Mouse (Mus musculus) limb, embryonic 12.5 days (tissue): ENCODE data around the gene Scai. TPM values are rescaled to one million over a fixed set of nuclear protein-coding genes. Genes with fewer than 3 reads are reported as not detected.

ENCODE experiments used
- ATAC-seq: fragments of 200-750 bp; cut with Nextera tagmentation; 2 replicates; pipeline ENCODE4 v1.8.0; 2017; ENCODE audit warnings: low read depth, moderate TSS enrichment; ENCODE audit not compliant: insufficient number of reproducible peaks, insufficient read depth, low FRiP score, low TSS enrichment
- H3K27ac ChIP-seq: fragments of 300-500 bp; sonication (generic); 2 replicates; pipeline ENCODE4 v1.5.1; 2016; ENCODE audit warnings: mild to moderate bottlenecking, moderate library complexity
- H3K27me3 ChIP-seq: fragments of 300-500 bp; sonication (generic); 2 replicates; pipeline ENCODE4 v1.6.1; 2016; ENCODE audit warnings: mild to moderate bottlenecking, moderate library complexity
- H3K36me3 ChIP-seq: fragments of 300-500 bp; sonication (generic); 2 replicates; pipeline ENCODE4 v1.6.1; 2016; ENCODE audit warnings: mild to moderate bottlenecking, moderate library complexity
- H3K4me1 ChIP-seq: fragments of 300-500 bp; sonication (generic); replicated peaks from 2 replicates; pipeline ENCODE4 v1.6.1; 2016
- H3K4me2 ChIP-seq: fragments of 300-500 bp; sonication (generic); 2 replicates; pipeline ENCODE4 v1.6.1; 2016; ENCODE audit warnings: mild to moderate bottlenecking, moderate library complexity
- H3K4me3 ChIP-seq: fragments of 300-500 bp; sonication (generic); replicated peaks from 2 replicates; pipeline ENCODE4 v1.5.1; 2016; ENCODE audit warnings: mild to moderate bottlenecking
- H3K9ac ChIP-seq: fragments of 300-500 bp; sonication (generic); replicated peaks from 2 replicates; pipeline ENCODE4 v1.6.1; 2016; ENCODE audit warnings: mild to moderate bottlenecking, moderate library complexity
- H3K9me3 ChIP-seq: fragments of 300-500 bp; sonication (generic); 2 replicates; pipeline ENCODE4 v1.6.1; 2016; ENCODE audit warnings: mild to moderate bottlenecking, moderate library complexity
- WGBS: fragments of 180-500 bp; shearing (Covaris S2); methylation state at CpG from one replicate; pipeline ENCODE4 v1.1.7; 2016; 5-methylcytosine and 5-hydroxymethylcytosine counted together
- polyA plus RNA-seq: library from polyadenylated mRNA; unstranded; fragments of >200 nt; fragmentation: Nextera tagmentation; extraction: Ambion mirVana; gene quantifications from 2 replicates; pipeline ENCODE4 v1.2.1, GENCODE M21; 2016

Scai gene
- polyA plus RNA-seq, 1 experiment from 2014 or later = 19.9 TPM

DNA sequence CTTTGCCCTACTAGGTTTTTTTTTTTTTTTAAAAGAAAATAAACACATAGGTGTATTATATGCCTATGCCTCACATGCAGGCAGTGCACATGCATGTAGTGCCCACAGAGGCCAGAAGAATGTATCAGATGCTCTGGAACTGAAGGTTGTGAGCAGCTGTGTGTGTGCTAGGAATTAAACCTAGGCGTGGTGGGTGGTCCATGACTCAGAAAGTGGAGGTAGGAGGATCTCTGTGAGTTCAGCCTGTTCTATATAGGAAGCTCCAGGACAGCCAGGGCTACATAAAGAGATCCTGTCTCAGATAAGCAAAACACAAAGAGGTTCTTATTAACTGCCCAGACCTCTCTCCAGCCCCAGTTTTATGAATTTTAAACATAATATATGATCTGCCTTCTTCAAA lies 121.4 kb downstream of the Scai start:
- 75% methylated on average over 1 of the region's 1 CpGs for WGBS
- Histone ChIP-seq H3K4me2 (no peak overlapping the region), H3K4me3 (no peak overlapping the region), H3K9ac (no peak overlapping the region), H3K9me3 (no peaks in the 10 kb centered on the region), H3K36me3 (peaks cover 3% of the 10 kb centered on the region; the same call in 1 of the 2 replicates), H3K27ac (no peak overlapping the region), H3K4me1 (peaks cover 7% of the 10 kb centered on the region), H3K27me3 (no peaks in the 10 kb centered on the region)
- ATAC-seq = no peak

DNA sequence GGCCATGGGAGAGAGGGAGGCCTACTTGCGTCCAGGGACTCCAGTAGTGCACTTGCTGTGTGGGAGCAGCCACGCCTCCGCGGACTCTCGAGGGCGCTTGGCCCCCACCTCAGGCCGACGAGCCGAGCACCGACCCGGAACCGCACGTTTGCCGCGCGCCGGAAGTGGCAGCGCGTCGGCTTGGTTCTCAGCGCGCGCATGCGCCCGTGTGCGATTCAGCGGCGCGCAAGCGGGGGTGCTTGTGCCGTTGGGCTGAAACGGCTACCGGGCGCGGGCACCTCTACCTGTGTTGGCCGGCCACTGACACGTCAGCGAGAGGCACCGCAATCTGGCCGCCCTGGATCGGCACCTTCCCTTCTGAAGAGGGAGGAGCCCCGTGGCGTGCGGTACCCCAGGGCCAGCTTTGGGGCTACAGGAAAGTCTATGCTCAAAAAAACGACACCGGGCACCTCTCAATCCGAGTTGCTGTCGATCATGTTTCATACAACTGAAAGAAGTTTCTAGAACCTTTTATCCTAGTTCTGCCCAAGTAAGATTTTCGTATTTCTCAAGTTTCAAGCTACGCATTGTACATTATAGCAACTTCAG lies 125.0 kb downstream of the Scai start, which contains the start of gene Golga1:
Gene Golga1 (minus strand): TSS at position 142 of the 588 bp plus-strand sequence.
- peak; percentile 98 for ATAC-seq
- peak within 1 kb of the TSS; percentile 66 for H3K4me2 ChIP-seq
- H3K27ac ChIP-seq = peak within 1 kb of the TSS; percentile 95
- no peaks in the 10 kb centered on the region for H3K27me3 ChIP-seq
- H3K36me3 ChIP-seq = peaks cover 27% of the 10 kb centered on the region
- peak within 1 kb of the TSS; percentile 89 for H3K9ac ChIP-seq
- peaks cover 8% of the 10 kb centered on the region for H3K4me1 ChIP-seq
- H3K9me3 ChIP-seq = no peaks in the 10 kb centered on the region
- H3K4me3 ChIP-seq = peak within 1 kb of the TSS; percentile 84
- WGBS = under 1% methylated on average over 50 of the region's 50 CpGs

DNA sequence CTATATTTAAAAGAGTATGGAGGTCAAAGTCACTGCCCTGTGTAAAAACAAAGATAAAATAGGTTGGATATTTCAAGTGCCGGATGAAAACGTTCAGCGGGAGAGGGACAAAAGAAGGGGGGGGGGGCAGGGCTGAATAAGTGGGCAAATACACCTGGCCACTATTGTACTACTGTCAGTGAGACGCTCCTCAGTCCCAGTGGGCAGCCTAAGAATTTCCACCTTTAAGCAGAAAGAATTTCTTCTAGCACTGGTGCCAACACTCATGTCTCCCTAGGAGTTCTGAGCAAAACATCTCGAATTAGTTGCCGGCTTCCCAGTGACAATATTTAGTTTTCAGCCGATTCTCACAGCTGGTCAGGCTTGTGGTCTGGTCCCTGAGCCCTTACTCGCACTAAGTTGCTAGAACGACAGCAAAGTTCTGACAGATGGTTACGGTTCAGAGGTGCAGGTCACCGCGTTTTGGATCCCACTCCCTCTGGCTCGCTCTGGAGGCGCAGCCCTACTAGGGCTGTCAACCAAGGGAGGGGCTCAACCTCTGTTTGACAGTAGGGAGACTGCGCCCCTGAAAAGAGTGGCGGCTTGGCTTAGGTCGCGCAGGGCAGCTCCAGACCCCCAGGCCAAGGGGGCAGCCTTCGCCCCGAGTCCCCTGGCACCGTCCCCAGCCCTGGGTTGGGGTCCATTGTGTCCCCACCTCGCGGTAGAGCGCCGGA lies 125.7 kb downstream of the Scai start:
- H3K9me3 ChIP-seq = no peaks in the 10 kb centered on the region
- no peaks in the 10 kb centered on the region for H3K27me3 ChIP-seq
- peak overlapping the region; percentile 89 for H3K9ac ChIP-seq
- H3K4me2 ChIP-seq = peak overlapping the region; percentile 66
- WGBS = 8% methylated on average over 25 of the region's 25 CpGs
- H3K4me1 ChIP-seq = peaks cover 8% of the 10 kb centered on the region
- peak; percentile 88 for ATAC-seq
- H3K4me3 ChIP-seq = peak overlapping the region; percentile 84
- H3K27ac ChIP-seq = peak overlapping the region; percentile 95
- H3K36me3 ChIP-seq = peaks cover 33% of the 10 kb centered on the region

DNA sequence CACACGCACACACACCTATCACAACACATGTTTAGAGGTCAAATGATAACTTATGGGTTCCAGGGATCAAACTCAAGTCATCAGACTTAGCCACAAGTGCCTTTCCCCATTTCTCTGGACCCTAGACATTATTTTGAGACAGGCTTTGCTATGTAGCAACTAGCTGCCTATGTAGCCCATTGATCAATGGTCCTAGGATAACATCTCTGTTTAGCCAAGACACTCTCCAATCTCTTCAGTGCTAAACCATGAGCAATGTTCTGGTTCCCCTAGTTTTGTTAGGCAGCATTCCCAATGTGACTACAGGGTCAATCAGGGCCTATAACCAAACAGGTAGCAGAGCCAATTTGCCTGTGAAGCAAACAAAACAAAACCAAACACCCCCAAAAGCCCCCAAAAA lies 142.0 kb downstream of the Scai start:
- no peak overlapping the region for H3K9ac ChIP-seq
- no peak overlapping the region for H3K4me3 ChIP-seq
- no peak overlapping the region for H3K4me2 ChIP-seq
- no peaks in the 10 kb centered on the region for H3K27me3 ChIP-seq
- H3K9me3 ChIP-seq = no peaks in the 10 kb centered on the region
- H3K27ac ChIP-seq = no peak overlapping the region
- no peaks in the 10 kb centered on the region for H3K4me1 ChIP-seq
- 93% methylated on average over 1 of the region's 1 CpGs for WGBS
- H3K36me3 ChIP-seq = peaks cover 88% of the 10 kb centered on the region
- ATAC-seq = no peak

DNA sequence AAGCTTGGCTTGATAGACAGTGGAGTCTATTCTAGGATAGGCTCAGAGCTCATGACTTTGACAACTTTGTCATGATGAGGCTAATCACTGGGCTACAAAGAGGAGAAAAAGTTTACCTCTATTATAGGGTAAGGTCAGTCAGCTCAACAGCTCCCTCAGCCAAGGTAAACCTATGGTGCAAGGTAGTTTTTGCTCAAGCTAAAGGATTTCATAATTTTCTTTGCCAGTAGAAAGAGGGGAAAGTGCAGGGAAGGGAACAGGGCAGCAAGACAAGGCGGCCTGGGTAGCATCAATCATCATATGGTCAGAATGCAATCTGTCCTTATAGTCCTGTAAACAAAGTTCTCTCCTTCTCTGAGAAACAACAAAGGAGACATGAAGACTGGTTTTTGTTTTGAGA lies 150.3 kb downstream of the Scai start:
- no peak overlapping the region for H3K27ac ChIP-seq
- H3K9me3 ChIP-seq = no peaks in the 10 kb centered on the region
- no peak overlapping the region for H3K4me3 ChIP-seq
- no peak for ATAC-seq
- WGBS = 97% methylated on average over 1 of the region's 1 CpGs
- H3K9ac ChIP-seq = no peak overlapping the region
- no peaks in the 10 kb centered on the region for H3K4me1 ChIP-seq
- no peak overlapping the region for H3K4me2 ChIP-seq
- peaks cover 82% of the 10 kb centered on the region for H3K36me3 ChIP-seq
- H3K27me3 ChIP-seq = no peaks in the 10 kb centered on the region

DNA sequence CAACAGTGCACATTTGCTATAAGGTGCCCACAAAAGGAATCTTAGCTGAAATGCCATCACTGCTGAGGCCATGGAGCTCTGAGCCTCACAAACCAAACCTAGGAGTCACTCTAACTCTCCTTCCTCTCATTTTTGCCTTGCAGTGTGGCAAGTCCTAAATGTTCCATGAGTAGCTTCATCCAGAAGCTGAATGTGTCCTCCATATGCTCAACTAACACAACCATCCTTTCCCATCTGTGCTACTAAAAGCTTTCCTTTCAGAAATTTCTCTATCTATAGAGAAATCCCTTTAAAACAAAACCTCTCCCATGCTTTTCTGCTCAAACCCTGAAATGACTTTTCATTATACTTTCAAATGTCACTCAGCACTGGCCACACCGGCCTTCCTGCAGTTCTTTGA lies 158.9 kb downstream of the Scai start:
- H3K4me1 ChIP-seq = no peaks in the 10 kb centered on the region
- no peak for ATAC-seq
- no peaks in the 10 kb centered on the region for H3K27me3 ChIP-seq
- WGBS = 89% methylated on average over 1 of the region's 1 CpGs
- no peaks in the 10 kb centered on the region for H3K9me3 ChIP-seq
- no peak overlapping the region for H3K9ac ChIP-seq
- H3K4me2 ChIP-seq = no peak overlapping the region
- H3K36me3 ChIP-seq = peaks cover 87% of the 10 kb centered on the region
- H3K27ac ChIP-seq = no peak overlapping the region
- H3K4me3 ChIP-seq = no peak overlapping the region

DNA sequence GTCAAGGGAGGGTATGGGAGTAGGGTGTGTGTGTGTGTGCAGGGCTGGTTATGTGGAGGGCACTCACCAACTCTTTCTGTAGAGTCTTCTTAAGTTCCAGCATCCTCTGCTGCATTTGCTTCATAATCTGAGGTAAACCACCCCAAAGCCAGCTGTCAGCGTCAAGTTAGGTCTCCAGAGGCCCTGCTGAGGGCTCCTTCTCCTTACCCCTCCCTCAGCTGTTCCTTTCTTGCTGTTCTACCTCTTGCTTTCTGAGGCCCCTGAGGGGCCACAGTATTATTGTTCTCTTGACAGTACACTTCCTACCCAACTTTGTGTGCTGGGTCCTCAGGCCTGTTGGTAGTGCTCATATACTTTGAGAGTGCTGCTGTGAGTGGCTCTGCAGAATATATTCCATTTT lies 170.5 kb downstream of the Scai start:
- Histone ChIP-seq H3K27ac (no peak overlapping the region), H3K9ac (no peak overlapping the region), H3K4me3 (no peak overlapping the region), H3K9me3 (no peaks in the 10 kb centered on the region), H3K4me1 (no peaks in the 10 kb centered on the region), H3K36me3 (peaks cover 94% of the 10 kb centered on the region), H3K27me3 (no peaks in the 10 kb centered on the region), H3K4me2 (no peak overlapping the region)
- WGBS = 100% methylated on average over 1 of the region's 1 CpGs
- no peak for ATAC-seq

DNA sequence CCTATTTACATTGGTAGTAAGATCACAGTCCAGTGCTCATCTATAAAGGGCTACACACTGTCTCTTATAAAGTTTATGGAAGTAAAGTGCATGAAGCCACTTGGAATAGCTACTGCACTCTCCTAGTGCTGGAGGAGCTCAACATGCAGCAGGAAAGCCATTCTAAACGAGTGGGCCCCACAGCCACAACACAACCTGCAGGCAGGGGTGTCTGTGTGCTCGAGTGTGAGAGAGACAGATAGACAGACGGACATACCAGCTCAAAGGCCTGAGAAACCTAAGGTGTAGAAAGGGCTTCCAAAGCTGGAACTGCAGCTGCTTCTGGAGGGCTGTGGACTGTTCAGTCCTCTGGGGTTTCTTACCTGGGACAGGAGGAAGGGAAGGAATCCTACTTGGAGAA lies 174.0 kb downstream of the Scai start:
- no peak overlapping the region for H3K4me2 ChIP-seq
- no peak overlapping the region for H3K4me3 ChIP-seq
- H3K9me3 ChIP-seq = no peaks in the 10 kb centered on the region
- H3K9ac ChIP-seq = no peak overlapping the region
- H3K27me3 ChIP-seq = no peaks in the 10 kb centered on the region
- 78% methylated on average over 3 of the region's 3 CpGs for WGBS
- H3K36me3 ChIP-seq = peaks cover 93% of the 10 kb centered on the region
- no peak overlapping the region for H3K27ac ChIP-seq
- no peak for ATAC-seq
- H3K4me1 ChIP-seq = no peaks in the 10 kb centered on the region

Other genes with a start within 250 kb of the Scai start
- gene Wdr38, start 193.3 kb downstream of the Scai start, polyA plus RNA-seq = 1.4 and 1.8 TPM in 2 replicates
- 111 and 118 TPM in 2 replicates for gene Arpc5l, start 185.4 kb downstream of the Scai start, polyA plus RNA-seq
- 1,152 and 1,201 TPM in 2 replicates for gene Rpl35, start 185.1 kb downstream of the Scai start, polyA plus RNA-seq
- gene Golga1, start 125.2 kb downstream of the Scai start, polyA plus RNA-seq = 28.8 and 29.6 TPM in 2 replicates
- 64.4 and 65.7 TPM in 2 replicates for gene Ppp6c, start 35.7 kb upstream of the Scai start, polyA plus RNA-seq